Mouse (Mus musculus): ENCODE measurements around the gene Gm28891. TPM values are rescaled to one million over a fixed set of nuclear protein-coding genes. Genes with fewer than 3 reads are reported as not detected.
"Not testable (repeated sequence)": the region's sequence is repeated elsewhere in the genome, so short reads cannot be mapped to it uniquely, and the experiment has no call there.

The Gm28891 gene
- polyA plus RNA-seq (2012; fragmentation: generic; extraction: Trizol), result not detected

DNA sequence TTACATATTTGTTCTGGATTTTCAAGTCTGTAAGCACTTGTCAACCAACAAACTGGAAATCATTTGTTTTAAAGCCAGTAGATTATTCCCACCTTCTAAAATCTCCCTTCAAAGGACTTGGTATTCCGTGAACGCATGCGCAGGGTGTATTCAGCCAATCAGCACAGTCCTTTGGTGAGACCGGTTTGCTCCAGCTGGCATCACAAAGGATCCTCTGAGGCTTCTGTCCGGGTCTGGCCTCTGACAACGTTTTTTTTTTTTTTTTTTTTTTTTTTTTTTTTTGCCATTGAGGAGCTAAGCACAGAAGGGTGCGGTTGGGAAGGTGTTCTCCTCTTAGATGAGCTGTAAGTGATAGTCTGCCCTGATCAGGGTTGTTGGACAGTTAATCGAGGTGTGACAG, at the start of gene Gm28891:
TSS of gene Gm28891 (plus strand) at position 301 of the 400 bp plus-strand sequence.
- not testable (repeated sequence) for H3K36me3 ChIP-seq (ENCODE audit: control insufficient read depth, insufficient read depth); H3K27me3 ChIP-seq (ENCODE audit: control insufficient read depth, insufficient read depth, insufficient read length); H3K4me3 ChIP-seq; H3K79me2 ChIP-seq (ENCODE audit: control insufficient read depth, insufficient read depth); H3ac ChIP-seq (ENCODE audit: control insufficient read depth, insufficient read length); H3K4me2 ChIP-seq (ENCODE audit: low read depth)

Data from myocyte (in vitro differentiated cells).